Mouse (Mus musculus) forebrain, embryonic 15.5 days (tissue): ENCODE results near the gene Whrn. TPM values are rescaled to one million over a fixed set of nuclear protein-coding genes. Genes with fewer than 3 reads are reported as not detected.

Experiments used
- ATAC-seq: fragments of 200-750 bp; cut with Nextera tagmentation; replicated peaks from 2 replicates; pipeline ENCODE4 v1.8.0; 2017; ENCODE audit warnings: mild to moderate bottlenecking, moderate TSS enrichment, moderate library complexity
- H3K27ac ChIP-seq: fragments of 300-500 bp; sonication (generic); replicated peaks from 2 replicates; pipeline ENCODE4 v1.5.1; 2015; ENCODE audit warnings: mild to moderate bottlenecking, inconsistent platforms
- H3K27me3 ChIP-seq: fragments of 300-500 bp; sonication (generic); 2 replicates; pipeline ENCODE4 v1.6.1; 2015; ENCODE audit warnings: inconsistent platforms
- H3K36me3 ChIP-seq: fragments of 300-500 bp; sonication (generic); 2 replicates; pipeline ENCODE4 v1.6.1; 2015; ENCODE audit warnings: mild to moderate bottlenecking, inconsistent platforms
- H3K4me1 ChIP-seq: fragments of 300-500 bp; sonication (generic); 2 replicates; pipeline ENCODE4 v1.6.1; 2015; ENCODE audit warnings: inconsistent platforms
- H3K4me2 ChIP-seq: fragments of 300-500 bp; sonication (generic); replicated peaks from 2 replicates; pipeline ENCODE4 v1.6.1; 2015; ENCODE audit warnings: mild to moderate bottlenecking, inconsistent platforms
- H3K4me3 ChIP-seq: fragments of 300-500 bp; sonication (generic); 2 replicates; pipeline ENCODE4 v1.5.1; 2015; ENCODE audit warnings: mild to moderate bottlenecking, inconsistent platforms
- H3K9ac ChIP-seq: fragments of 300-500 bp; sonication (generic); replicated peaks from 2 replicates; pipeline ENCODE4 v1.6.1; 2015; ENCODE audit warnings: mild to moderate bottlenecking, inconsistent platforms
- H3K9me3 ChIP-seq: fragments of 300-500 bp; sonication (generic); 2 replicates; pipeline ENCODE4 v1.6.1; 2016; ENCODE audit warnings: inconsistent platforms
- WGBS: fragments of 180-500 bp; shearing (Covaris S2); methylation state at CpG from one replicate; pipeline ENCODE4 v1.1.7; 2015; ENCODE audit warnings: mixed read lengths; 5-methylcytosine and 5-hydroxymethylcytosine counted together
- polyA plus RNA-seq: library from polyadenylated mRNA; unstranded; fragments of >200 nt; fragmentation: Nextera tagmentation; extraction: Ambion mirVana; gene quantifications from 2 replicates; pipeline ENCODE4 v1.2.1, GENCODE M21; 2015

The Whrn gene
- polyA plus RNA-seq, 1 experiment from 2014 or later = 7.7 TPM

DNA sequence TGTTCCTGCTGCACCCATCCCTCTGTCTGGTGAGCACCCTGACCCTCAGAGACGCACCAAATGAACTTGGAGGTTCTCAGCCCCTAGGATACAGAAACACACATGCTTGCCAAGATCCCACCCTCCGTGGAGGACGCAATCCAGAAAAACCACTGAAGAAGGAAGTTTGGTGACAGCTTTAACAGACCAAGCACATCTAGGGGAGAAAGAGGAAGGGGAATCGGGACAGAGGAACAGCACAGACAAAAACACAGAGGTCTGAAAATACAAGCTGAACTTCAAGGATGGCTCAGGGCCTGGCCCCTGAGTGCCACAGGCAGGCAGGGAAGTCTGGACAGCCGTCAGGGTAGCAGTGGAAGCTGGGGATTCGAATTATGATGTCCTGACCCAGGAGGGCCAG lies 94.2 kb downstream of the Whrn start:
- Histone ChIP-seq H3K27ac (no peak overlapping the region), H3K4me2 (no peak overlapping the region), H3K9me3 (no peaks in the 10 kb centered on the region), H3K4me3 (no peak overlapping the region), H3K9ac (no peak overlapping the region), H3K4me1 (peaks cover 76% of the 10 kb centered on the region), H3K36me3 (0 out of 2 replicates have a peak, but pooled peaks cover 2% of the 10 kb centered on the region), H3K27me3 (no peaks in the 10 kb centered on the region)
- 73% methylated on average over 6 of the region's 6 CpGs for WGBS
- no peak for ATAC-seq

- Histone ChIP-seq H3K9me3 (no peaks in the 10 kb centered on the region), H3K4me1 (peaks cover 67% of the 10 kb centered on the region), H3K9ac (no peak overlapping the region), H3K27me3 (no peaks in the 10 kb centered on the region), H3K4me2 (no peak overlapping the region), H3K36me3 (0 out of 2 replicates have a peak, but pooled peaks cover 5% of the 10 kb centered on the region), H3K4me3 (no peak overlapping the region), H3K27ac (no peak overlapping the region)
- 90% methylated on average over 18 of the region's 18 CpGs for whole genome bisulfite sequencing
- no peak for ATAC-seq
These were observed 95.1 kb downstream of the Whrn start for GRCm38 (mm10) chr4:63400541-63401306.

DNA sequence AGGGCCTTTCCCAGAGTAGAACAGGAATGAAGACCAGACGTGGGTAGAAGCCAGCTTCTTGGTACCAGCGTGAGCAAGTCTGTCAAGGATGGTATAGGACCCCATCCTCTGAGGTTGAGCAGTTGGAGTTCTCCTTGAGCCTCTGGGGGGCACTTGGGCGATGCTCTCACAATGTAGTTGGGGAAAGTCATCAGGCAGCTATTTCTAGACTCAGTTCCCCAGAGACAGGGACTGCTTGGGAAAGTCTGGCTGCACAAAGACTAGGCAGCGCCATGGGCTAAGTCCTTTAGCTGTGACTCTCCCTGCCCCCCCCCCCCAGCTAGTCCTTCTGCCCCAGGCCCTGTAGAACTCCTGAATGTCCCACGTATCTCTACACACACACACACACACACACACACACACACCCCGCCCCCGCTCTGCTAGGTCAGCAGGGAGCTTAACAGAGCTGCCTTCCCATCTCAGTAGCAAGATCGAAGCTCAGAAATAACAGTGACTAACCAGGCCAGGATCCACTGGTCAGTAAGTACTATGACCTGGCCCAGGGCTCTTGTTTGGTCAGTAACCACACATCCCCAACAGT lies 96.0 kb downstream of the Whrn start:
- H3K4me3 ChIP-seq = no peak overlapping the region
- H3K9me3 ChIP-seq = no peaks in the 10 kb centered on the region
- 70% methylated on average over 8 of the region's 8 CpGs for WGBS
- no peak for ATAC-seq
- H3K9ac ChIP-seq = no peak overlapping the region
- H3K27me3 ChIP-seq = no peaks in the 10 kb centered on the region
- H3K4me1 ChIP-seq = peaks cover 58% of the 10 kb centered on the region
- no peak overlapping the region for H3K4me2 ChIP-seq
- peaks cover 14% of the 10 kb centered on the region for H3K36me3 ChIP-seq
- H3K27ac ChIP-seq = peak overlapping the region; percentile 20

- peaks cover 51% of the 10 kb centered on the region for H3K4me1 ChIP-seq
- peaks cover 18% of the 10 kb centered on the region for H3K36me3 ChIP-seq
- 66% methylated on average over 11 of the region's 11 CpGs for WGBS
- H3K4me2 ChIP-seq = no peak overlapping the region
- H3K27ac ChIP-seq = peak overlapping the region; percentile 20; the same call in 1 of the 2 replicates
- no peaks in the 10 kb centered on the region for H3K27me3 ChIP-seq
- H3K9ac ChIP-seq = no peak overlapping the region
- ATAC-seq = no peak
- H3K9me3 ChIP-seq = no peaks in the 10 kb centered on the region
- no peak overlapping the region for H3K4me3 ChIP-seq
These were observed 96.8 kb downstream of the Whrn start for GRCm38 (mm10) chr4:63398854-63399609.

- Histone ChIP-seq H3K4me3 (no peak overlapping the region), H3K4me2 (no peak overlapping the region), H3K27ac (no peak overlapping the region), H3K9me3 (no peaks in the 10 kb centered on the region), H3K9ac (no peak overlapping the region), H3K4me1 (peaks cover 41% of the 10 kb centered on the region), H3K36me3 (peaks cover 18% of the 10 kb centered on the region), H3K27me3 (no peaks in the 10 kb centered on the region)
- no peak for ATAC-seq
- 89% methylated on average over 10 of the region's 10 CpGs for WGBS
These were observed 97.7 kb downstream of the Whrn start for GRCm38 (mm10) chr4:63397981-63398537.

GRCm38 (mm10) chr4:63391322-63391721 lies 104.5 kb downstream of the Whrn start:
- 91% methylated on average over 6 of the region's 6 CpGs for WGBS
- Histone ChIP-seq H3K9ac (no peak overlapping the region), H3K9me3 (no peaks in the 10 kb centered on the region), H3K27me3 (no peaks in the 10 kb centered on the region), H3K4me1 (peaks cover 41% of the 10 kb centered on the region), H3K4me3 (no peak overlapping the region), H3K27ac (no peak overlapping the region), H3K4me2 (no peak overlapping the region), H3K36me3 (peaks cover 16% of the 10 kb centered on the region)
- ATAC-seq = no peak

GRCm38 (mm10) chr4:63389887-63390528 lies 105.8 kb downstream of the Whrn start:
- 17% methylated on average over 11 of the region's 11 CpGs for WGBS
- no peaks in the 10 kb centered on the region for H3K9me3 ChIP-seq
- ATAC-seq = peak; percentile 78
- H3K27ac ChIP-seq = peak overlapping the region; percentile 91
- H3K4me1 ChIP-seq = peaks cover 41% of the 10 kb centered on the region
- H3K4me3 ChIP-seq = no peak overlapping the region
- peak overlapping the region; percentile 8; the same call in 1 of the 2 replicates for H3K4me2 ChIP-seq
- H3K27me3 ChIP-seq = no peaks in the 10 kb centered on the region
- no peak overlapping the region for H3K9ac ChIP-seq
- peaks cover 11% of the 10 kb centered on the region for H3K36me3 ChIP-seq

DNA sequence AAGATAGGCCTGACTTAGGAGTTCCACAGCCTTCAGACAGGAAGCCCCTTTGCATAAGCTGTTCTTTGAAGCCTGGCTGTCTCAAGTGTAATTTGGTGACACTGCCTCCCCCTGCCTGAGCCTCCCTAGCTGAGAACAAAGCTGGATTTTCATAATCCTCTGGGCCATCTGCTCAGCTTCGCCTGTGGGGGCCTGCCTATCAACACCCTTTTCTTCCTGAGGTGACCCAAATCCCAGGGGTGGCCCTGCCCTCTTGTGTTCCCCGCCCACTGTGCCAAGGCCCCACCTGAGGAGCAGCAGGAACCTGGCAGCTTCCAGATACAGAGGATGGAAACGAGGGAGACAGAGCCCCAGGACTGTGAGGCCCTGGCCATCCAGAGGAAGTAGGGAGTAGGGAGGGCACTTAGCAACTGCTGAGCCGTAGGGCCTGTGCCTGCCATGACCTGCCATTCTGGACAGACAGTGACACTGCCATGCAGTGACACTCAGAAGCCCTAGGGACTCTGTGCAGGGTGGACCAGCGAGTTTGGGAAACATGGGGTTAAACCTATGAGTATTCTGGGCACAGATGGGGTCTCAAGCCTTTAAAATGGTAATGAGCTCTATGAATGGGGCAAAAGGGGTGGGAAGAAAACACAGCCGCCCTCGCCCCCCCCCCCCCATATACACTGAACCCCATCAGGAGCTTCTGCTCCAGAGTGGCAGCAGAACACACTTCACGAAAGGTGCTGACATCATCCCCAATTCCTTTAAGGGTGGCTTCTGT lies 106.5 kb downstream of the Whrn start:
- Histone ChIP-seq H3K4me3 (no peak overlapping the region), H3K4me1 (peaks cover 41% of the 10 kb centered on the region), H3K4me2 (peak overlapping the region; percentile 8; the same call in 1 of the 2 replicates), H3K36me3 (peaks cover 4% of the 10 kb centered on the region; the same call in 1 of the 2 replicates), H3K27ac (peak overlapping the region; percentile 91), H3K9me3 (no peaks in the 10 kb centered on the region), H3K9ac (no peak overlapping the region), H3K27me3 (no peaks in the 10 kb centered on the region)
- peak; percentile 75 for ATAC-seq
- WGBS = 4% methylated on average over 8 of the region's 8 CpGs

DNA sequence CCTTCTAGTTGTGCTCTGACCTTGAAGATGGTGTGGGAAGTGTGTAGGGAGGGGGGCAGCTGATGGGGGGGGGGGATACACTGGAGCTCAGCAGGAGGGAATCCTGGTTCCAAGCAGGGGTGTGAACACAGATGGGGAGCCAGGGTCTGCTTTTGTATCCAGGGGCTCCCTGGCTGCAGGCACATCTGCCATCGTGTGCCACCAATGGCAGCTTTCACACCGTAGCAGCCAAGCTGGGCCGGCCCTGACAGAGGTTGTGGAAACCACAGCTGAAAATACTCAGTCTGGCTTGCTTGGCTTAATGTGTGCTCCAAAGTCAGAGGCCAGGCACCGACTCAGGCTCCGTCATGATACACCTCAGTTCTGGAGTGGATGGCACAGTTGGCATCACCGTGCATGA lies 107.8 kb downstream of the Whrn start:
- H3K9me3 ChIP-seq = no peaks in the 10 kb centered on the region
- 49% methylated on average over 6 of the region's 6 CpGs for WGBS
- H3K27ac ChIP-seq = peak overlapping the region; percentile 91
- no peak for ATAC-seq
- no peaks in the 10 kb centered on the region for H3K27me3 ChIP-seq
- peaks cover 41% of the 10 kb centered on the region for H3K4me1 ChIP-seq
- peaks cover 11% of the 10 kb centered on the region; the same call in 1 of the 2 replicates for H3K36me3 ChIP-seq
- no peak overlapping the region for H3K4me3 ChIP-seq
- no peak overlapping the region for H3K4me2 ChIP-seq
- no peak overlapping the region for H3K9ac ChIP-seq

GRCm38 (mm10) chr4:63385784-63386183 lies 110.0 kb downstream of the Whrn start:
- no peak for ATAC-seq
- no peak overlapping the region for H3K4me2 ChIP-seq
- peaks cover 37% of the 10 kb centered on the region for H3K4me1 ChIP-seq
- H3K9me3 ChIP-seq = no peaks in the 10 kb centered on the region
- WGBS = 55% methylated on average over 11 of the region's 11 CpGs
- H3K27ac ChIP-seq = no peak overlapping the region
- H3K4me3 ChIP-seq = no peak overlapping the region
- peaks cover 21% of the 10 kb centered on the region for H3K36me3 ChIP-seq
- H3K27me3 ChIP-seq = no peaks in the 10 kb centered on the region
- H3K9ac ChIP-seq = no peak overlapping the region

GRCm38 (mm10) chr4:63385253-63385652 lies 110.5 kb downstream of the Whrn start:
- Histone ChIP-seq H3K27ac (no peak overlapping the region), H3K27me3 (no peaks in the 10 kb centered on the region), H3K4me3 (no peak overlapping the region), H3K36me3 (peaks cover 24% of the 10 kb centered on the region), H3K9ac (no peak overlapping the region), H3K4me1 (peaks cover 32% of the 10 kb centered on the region), H3K9me3 (no peaks in the 10 kb centered on the region), H3K4me2 (no peak overlapping the region)
- no peak for ATAC-seq
- 90% methylated on average over 3 of the region's 3 CpGs for WGBS
